Mouse (Mus musculus): ENCODE data around the gene Acadm. TPM values are rescaled to one million over a fixed set of nuclear protein-coding genes. Genes with fewer than 3 reads are reported as not detected.

Gene Acadm
- polyA plus RNA-seq, 1 experiment from 2014 or later = 37.1 TPM

DNA sequence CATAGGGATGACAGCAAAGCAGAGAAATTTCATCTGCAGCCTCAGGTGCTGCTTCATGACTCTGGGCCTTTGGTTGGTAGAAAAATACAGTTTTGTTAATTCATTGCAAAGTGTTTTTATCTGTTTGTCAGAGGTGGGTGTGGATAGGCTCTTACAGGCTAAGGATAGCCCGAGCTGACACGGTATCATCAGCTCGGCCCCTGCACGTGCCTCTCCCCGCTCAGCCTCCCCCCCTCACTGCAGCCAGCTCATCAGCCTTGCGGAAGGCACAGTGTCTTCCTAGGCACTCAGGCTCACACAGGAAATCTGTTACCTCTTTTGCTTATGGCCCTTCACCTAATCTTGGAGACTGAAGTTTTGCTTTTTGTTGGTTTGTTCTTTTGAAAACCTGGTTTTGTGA, 56.3 kb downstream of the Acadm start:
- no peaks in the 10 kb centered on the region for H3K36me3 ChIP-seq (ENCODE audit: poor library complexity, severe bottlenecking)
- no peak overlapping the region for H3K9ac ChIP-seq
- H3K4me2 ChIP-seq = no peak overlapping the region
- WGBS = 83% methylated on average over 6 of the region's 6 CpGs
- H3K9me3 ChIP-seq (replicated peaks) = no peaks in the 10 kb centered on the region
- H3K27ac ChIP-seq = no peak overlapping the region
- H3K4me1 ChIP-seq = no peaks in the 10 kb centered on the region
- no peak overlapping the region for H3K4me3 ChIP-seq
- no peaks in the 10 kb centered on the region for H3K27me3 ChIP-seq
- no peak for ATAC-seq

DNA sequence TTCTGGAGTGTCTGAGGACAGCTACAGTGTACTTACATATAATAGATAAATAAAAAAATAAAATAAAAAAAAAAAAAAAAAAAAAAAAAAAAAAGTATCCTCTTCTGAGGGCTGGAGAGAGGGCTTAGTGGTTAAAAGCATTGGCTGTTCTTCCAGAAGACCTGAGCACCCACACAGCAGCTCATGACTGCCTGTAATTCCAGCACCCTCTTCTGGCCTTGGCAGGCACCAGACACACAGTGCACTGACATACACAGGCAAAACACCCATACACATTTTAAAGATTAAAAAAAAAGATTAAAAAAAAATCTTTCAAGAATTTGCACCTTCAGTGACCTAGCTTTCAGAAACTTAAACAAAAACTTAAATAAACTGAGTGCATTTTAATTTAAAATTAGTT, 58.1 kb downstream of the Acadm start:
- H3K27ac ChIP-seq = no peak overlapping the region

More for the DNA sequence above, 58.1 kb downstream of the Acadm start:
- no peak overlapping the region for H3K9ac ChIP-seq
- no peaks in the 10 kb centered on the region for H3K9me3 ChIP-seq (replicated peaks)
- no peak overlapping the region for H3K4me3 ChIP-seq
- H3K4me1 ChIP-seq = no peaks in the 10 kb centered on the region
- no peaks in the 10 kb centered on the region for H3K36me3 ChIP-seq (ENCODE audit: poor library complexity, severe bottlenecking)
- no peak for ATAC-seq
- H3K4me2 ChIP-seq = no peak overlapping the region
- H3K27me3 ChIP-seq = no peaks in the 10 kb centered on the region

Other genes with a start within 250 kb of the Acadm start
- gene St6galnac3, start 219.5 kb downstream of the Acadm start, polyA plus RNA-seq (2015; fragmentation: Nextera tagmentation; extraction: Ambion mirVana) = 20.7 and 29.0 TPM in 2 replicates
- not detected in 2 replicates for gene Asb17, start 100.4 kb downstream of the Acadm start, polyA plus RNA-seq (2015; fragmentation: Nextera tagmentation; extraction: Ambion mirVana)
- gene Msh4, start 38.5 kb downstream of the Acadm start, polyA plus RNA-seq (2015; fragmentation: Nextera tagmentation; extraction: Ambion mirVana) = 0.13 and 0.14 TPM in 2 replicates
- 47.0 and 48.6 TPM in 2 replicates for gene Rabggtb, start 31.6 kb downstream of the Acadm start, polyA plus RNA-seq (2015; fragmentation: Nextera tagmentation; extraction: Ambion mirVana)
- 6.1 and 6.5 TPM in 2 replicates for gene Slc44a5, start 28.8 kb upstream of the Acadm start, polyA plus RNA-seq (2015; fragmentation: Nextera tagmentation; extraction: Ambion mirVana)

All from forebrain, embryonic 13.5 days (tissue).